Mouse (Mus musculus) cerebellum, adult 11-12 months (tissue): ENCODE data around the gene Meioc.
A peak's percentile ranks its signal among the peaks of the same experiment; 100 is the strongest.

Experiments used
- DNase-seq: peaks from one replicate; pipeline ENCODE4 v3.0.0; 2022

The Meioc gene

GRCm38 (mm10) chr11:102663416-102663815 lies at the start of gene Meioc:
TSS of gene Meioc (plus strand) at chr11:102663716.
- DNase-seq: no peak

- DNase-seq: no peak
Observed at GRCm38 (mm10) chr11:102619449-102619848, 44.1 kb upstream of the Meioc start.

DNA sequence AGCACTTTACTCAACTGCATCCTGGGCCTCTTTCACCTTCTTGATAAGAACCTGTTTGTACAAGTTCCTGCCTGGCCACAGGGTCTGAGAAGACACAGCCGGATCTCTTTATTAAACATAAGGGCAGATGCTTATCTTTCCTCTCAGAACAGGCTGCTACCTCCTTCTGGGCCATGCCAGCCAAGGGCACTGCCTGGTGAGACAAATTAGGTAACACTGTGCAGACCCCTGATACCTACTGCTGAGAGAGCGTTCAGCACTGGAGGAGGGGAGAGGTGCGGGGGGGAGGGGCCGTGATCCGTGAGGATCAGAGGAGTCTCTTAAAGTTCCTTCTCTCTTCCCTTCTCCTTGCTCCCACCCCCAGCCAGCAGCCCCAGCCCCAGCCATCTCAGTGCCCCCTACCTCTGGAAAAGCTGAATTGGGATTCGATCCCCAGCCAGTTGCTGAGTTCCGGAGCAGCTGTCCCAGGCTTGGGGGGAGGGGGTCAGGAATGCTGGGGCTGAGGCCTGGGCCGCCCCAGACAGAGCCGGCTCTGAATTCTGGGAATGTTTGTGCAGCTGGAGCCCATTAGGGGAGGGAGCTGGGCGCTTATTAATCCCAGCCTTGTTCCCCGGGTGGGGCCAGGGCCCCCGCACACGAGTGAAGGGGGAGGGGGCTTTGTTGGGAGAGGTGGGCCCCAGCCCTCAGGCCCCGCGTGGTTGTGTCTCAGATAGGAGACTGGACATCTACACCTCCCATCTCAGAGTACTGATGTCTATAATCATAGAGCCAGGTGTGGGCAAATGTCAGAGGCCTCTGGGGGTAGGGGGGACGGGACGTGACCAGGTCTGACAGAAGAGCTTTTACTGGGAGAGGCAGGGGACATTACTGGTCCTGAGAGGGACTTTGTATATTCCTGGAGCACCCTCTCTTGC lies 39.4 kb upstream of the Meioc start:
- DNase-seq: no peak

DNA sequence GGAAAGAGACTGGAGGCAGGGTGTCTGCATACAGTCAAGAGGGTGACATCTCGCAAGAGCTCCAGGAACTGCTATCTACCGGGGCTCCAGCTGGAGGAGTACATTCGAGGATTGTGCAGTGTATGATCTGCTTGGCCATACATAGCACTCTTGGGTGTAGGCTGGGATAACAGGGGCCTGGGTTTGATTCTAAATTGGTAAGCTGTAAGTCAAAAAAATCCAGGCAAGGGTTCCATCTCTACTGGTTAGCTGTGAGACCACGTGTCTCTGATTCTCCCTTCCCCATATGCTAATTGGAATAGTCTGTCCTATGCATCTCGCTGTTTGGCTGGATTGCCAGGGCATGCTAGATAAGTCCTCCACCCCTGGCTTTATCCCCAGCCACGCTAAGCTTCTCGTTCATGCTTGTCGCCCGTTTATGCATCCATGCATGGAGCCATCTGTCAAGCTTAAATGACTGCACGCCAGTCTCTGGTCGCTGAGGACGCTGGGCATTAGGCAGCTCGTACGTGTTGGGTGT lies 38.6 kb upstream of the Meioc start:
- DNase-seq: no peak

GRCm38 (mm10) chr11:102627171-102627931 lies 36.2 kb upstream of the Meioc start:
- DNase-seq: no peak

- no peak for DNase-seq
Observed at GRCm38 (mm10) chr11:102628529-102628928, 35.0 kb upstream of the Meioc start.

DNA sequence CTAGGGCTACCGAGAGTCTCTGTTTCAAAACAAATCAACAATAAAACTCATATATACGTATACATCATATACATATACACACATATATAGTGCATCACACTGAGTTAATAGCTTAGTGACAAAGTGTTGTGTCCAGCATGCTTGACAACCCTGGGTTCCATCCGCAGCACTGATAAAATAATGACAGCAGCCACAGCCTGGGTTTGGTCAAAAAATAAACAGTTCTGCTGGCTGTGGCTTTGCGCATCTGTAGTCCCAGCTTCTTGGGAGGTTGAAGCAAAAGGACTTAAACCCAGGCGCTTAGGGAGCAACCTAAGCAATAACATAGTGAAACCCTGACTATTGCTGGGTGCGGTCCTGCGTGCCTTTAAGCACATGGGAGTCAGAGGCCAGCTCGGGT lies 34.1 kb upstream of the Meioc start:
- DNase-seq: no peak

DNA sequence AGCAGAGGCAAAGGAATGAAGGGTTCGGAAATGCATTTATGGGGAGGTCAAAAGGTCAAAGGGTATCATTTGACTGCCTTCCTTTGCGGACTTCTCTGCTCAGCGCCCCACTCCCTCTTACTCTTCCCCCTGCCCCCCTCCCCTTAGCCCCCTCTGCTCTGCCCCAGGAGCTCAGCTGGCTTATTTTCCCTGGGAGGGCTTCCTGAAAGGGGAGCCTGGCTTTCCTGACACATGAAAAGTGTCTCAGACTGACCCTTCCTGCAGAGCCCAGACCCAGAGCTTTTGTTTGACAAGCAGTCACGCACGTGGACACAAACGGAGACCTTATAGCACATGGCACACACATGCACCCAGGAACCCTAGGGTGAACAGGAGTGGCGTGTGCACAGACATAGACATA lies 32.8 kb upstream of the Meioc start:
- DNase-seq: no peak

GRCm38 (mm10) chr11:102631203-102631602 lies 32.3 kb upstream of the Meioc start:
- DNase-seq: no peak

DNA sequence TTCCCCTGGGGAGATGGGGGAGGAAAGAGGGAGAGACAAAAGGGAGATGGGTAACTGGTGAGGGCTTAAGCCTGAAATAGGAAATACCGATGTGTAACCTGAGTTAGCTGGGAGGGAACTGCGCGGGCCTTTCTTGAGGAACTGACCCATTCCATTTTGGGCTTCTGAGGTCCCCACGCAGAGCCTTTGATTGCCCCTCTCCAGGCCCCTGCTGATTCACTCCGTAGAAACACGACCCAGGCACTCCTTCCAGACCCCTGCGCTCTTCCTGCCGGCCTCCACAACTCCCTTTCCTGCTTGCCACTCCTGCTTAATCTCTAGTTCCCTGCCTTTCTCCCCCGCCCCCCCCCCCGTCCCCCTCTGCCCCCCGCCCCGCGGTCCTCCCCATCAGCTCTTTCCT lies 30.8 kb upstream of the Meioc start:
- DNase-seq: no peak

- DNase-seq: no peak
Observed at GRCm38 (mm10) chr11:102633379-102633778, 30.1 kb upstream of the Meioc start.

- no peak for DNase-seq
Observed at GRCm38 (mm10) chr11:102636887-102637286, 26.6 kb upstream of the Meioc start.

DNA sequence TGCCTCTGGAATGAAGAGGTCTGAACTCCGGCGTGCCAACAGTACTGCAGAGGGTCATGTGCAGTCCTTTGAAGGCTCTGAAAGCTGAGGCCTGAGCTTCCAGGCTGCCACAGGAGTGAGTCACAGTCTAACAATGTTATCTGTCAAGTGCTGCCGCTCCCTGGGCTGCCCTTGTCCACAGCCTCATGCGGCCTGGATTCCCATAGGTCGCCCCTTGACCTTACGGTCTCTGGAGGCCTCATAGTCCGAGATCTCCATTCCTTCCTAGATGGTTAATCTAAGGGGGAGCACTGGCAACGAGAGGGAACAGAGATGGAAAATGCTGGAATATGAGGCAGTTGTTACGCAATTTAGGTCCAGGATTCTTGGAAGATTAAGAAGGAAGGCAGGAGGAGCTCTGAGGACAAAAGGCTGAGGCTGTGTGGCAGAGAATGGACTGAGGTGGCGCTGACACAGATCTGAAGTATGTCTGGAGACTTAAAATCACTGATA lies 19.6 kb upstream of the Meioc start:
- DNase-seq: no peak

- no peak for DNase-seq
Observed at GRCm38 (mm10) chr11:102646226-102646625, 17.3 kb upstream of the Meioc start.

DNA sequence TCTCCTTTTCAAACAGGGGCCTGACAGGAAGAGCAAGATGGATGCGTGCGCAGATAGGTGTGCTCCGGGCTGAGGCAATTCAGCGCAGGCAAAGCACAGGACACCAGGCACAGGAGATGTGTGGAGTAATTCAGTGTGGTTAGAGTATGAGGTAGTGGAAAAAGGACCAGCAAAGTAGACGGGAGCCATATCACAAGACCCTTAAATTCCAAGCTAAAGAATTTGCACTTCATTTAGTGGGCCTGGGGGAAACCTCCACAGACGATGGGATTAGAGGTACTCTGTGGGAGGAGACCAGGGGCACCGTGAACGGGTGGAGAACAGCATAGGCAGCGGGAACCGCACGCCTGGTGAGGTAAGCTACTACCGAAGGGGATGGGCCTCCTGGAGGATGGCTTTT lies 15.6 kb upstream of the Meioc start:
- DNase-seq: no peak

GRCm38 (mm10) chr11:102651381-102651780 lies 12.1 kb upstream of the Meioc start:
- peak; percentile 35 for DNase-seq

GRCm38 (mm10) chr11:102652844-102653243 lies 10.7 kb upstream of the Meioc start:
- DNase-seq: no peak

DNA sequence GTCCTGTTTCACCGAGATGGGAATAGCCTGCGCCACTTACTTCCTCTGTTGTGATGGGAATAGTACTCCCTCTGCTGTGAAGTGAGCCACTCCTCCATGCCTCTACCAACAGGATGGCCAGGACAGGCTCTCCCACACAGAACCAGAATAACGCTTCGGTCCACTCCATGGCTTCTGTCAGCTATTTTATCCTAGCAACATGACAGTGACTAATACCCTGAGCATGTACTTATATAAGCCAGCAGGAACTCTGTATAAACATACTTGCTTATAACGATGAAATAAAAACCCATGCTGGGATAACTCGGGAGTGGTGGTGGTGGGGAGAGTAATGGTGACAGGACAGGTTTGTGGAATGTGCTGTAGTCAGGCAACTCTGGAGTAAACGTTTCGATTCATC lies 7.6 kb upstream of the Meioc start:
- DNase-seq: no peak

- no peak for DNase-seq
Observed at GRCm38 (mm10) chr11:102656326-102656926, 7.1 kb upstream of the Meioc start.

GRCm38 (mm10) chr11:102656931-102657330 lies 6.6 kb upstream of the Meioc start:
- no peak for DNase-seq

- DNase-seq: no peak
Observed at GRCm38 (mm10) chr11:102665151-102665550, 1.6 kb downstream of the Meioc start.

GRCm38 (mm10) chr11:102665637-102666435 lies 2.3 kb downstream of the Meioc start:
- no peak for DNase-seq
